Mouse (Mus musculus) lung, embryonic 14.5 days (tissue): Measurements from ENCODE around the gene Olfr315. TPM values are rescaled to one million over a fixed set of nuclear protein-coding genes. Genes with fewer than 3 reads are reported as not detected.
"Not testable (repeated sequence)": the region's sequence is repeated elsewhere in the genome, so short reads cannot be mapped to it uniquely, and the experiment has no call there.

Experiments
- ATAC-seq: fragments of 200-750 bp; cut with Nextera tagmentation; 2 replicates; pipeline ENCODE4 v1.8.0; 2017; ENCODE audit warnings: mild to moderate bottlenecking, moderate TSS enrichment, moderate library complexity; ENCODE audit not compliant: insufficient read depth
- DNase-seq: peaks from one replicate; pipeline ENCODE4 v3.0.0-alpha.2; 2015
- H3K27ac ChIP-seq: fragments of 300-500 bp; sonication (generic); 2 replicates; pipeline ENCODE4 v1.5.1; 2014; ENCODE audit warnings: low read depth, mild to moderate bottlenecking, moderate library complexity
- H3K27me3 ChIP-seq: fragments of 300-500 bp; sonication (generic); 2 replicates; pipeline ENCODE4 v1.6.1; 2014; ENCODE audit warnings: low read length, control low read depth; ENCODE audit not compliant: insufficient read depth
- H3K36me3 ChIP-seq: fragments of 300-500 bp; sonication (generic); 2 replicates; pipeline ENCODE4 v1.6.1; 2014; ENCODE audit warnings: control low read depth; ENCODE audit not compliant: insufficient read depth
- H3K4me1 ChIP-seq: fragments of 300-500 bp; sonication (generic); 2 replicates; pipeline ENCODE4 v1.6.1; 2014; ENCODE audit warnings: antibody characterized with exemption, control low read depth; ENCODE audit not compliant: insufficient read depth
- H3K4me2 ChIP-seq: fragments of 300-500 bp; sonication (generic); 2 replicates; pipeline ENCODE4 v1.6.1; 2014; ENCODE audit warnings: mild to moderate bottlenecking
- H3K4me3 ChIP-seq: fragments of 300-500 bp; sonication (generic); 2 replicates; pipeline ENCODE4 v1.5.1; 2014; ENCODE audit warnings: low read depth, low read length
- H3K9ac ChIP-seq: fragments of 300-500 bp; sonication (generic); 2 replicates; pipeline ENCODE4 v1.6.1; 2014
- H3K9me3 ChIP-seq: fragments of 300-500 bp; sonication (generic); 2 replicates; pipeline ENCODE4 v1.6.1; 2016; ENCODE audit warnings: low read depth, low read length, control low read depth
- CTCF ChIP-seq: IDR thresholded peaks from 2 replicates; pipeline ENCODE4 v1.5.1; 2016; ENCODE audit warnings: antibody characterized with exemption, low read depth
- WGBS: fragments of 180-500 bp; shearing (Covaris S2); extraction: QIAGEN DNeasy Blood & Tissue Kit; methylation state at CpG from one replicate; pipeline ENCODE4 v1.1.7; 2014; 5-methylcytosine and 5-hydroxymethylcytosine counted together
- polyA plus RNA-seq: library from polyadenylated mRNA; unstranded; fragments of >200 nt; fragmentation: Nextera tagmentation; extraction: Ambion mirVana; gene quantifications from 2 replicates; pipeline ENCODE4 v1.2.1, GENCODE M21; 2014

Gene Olfr315
- polyA plus RNA-seq, 1 experiment from 2014 or later = not detected

DNA sequence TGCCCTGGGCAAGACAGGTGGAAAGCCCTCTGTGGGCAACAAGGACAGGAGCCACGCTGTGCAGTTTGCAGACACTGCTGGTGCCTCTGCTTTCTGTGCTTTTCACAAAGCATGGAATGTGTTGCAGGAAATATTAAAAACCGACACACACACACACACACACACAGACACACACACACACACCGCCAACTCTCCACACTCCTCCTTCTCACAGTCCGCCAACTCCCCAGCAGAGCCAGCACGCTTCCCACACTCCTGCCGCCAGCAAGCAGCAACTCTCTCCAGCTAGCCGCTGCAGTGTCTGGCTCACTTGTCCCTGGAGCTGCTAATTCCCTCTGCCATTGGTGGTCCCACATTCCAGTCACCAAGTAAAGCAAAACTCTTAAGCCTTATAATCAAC, 23.9 kb downstream of the Olfr315 start:
- Histone ChIP-seq H3K4me1 (no peaks in the 10 kb centered on the region), H3K4me2 (no peak overlapping the region), H3K27ac (no peak overlapping the region), H3K9me3 (no peaks in the 10 kb centered on the region), H3K27me3 (no peaks in the 10 kb centered on the region), H3K9ac (no peak overlapping the region), H3K36me3 (no peaks in the 10 kb centered on the region), H3K4me3 (no peak overlapping the region)
- no peak for TF ChIP-seq CTCF
- 58% methylated on average over 7 of the region's 7 CpGs for WGBS
- ATAC-seq = no peak
- no peak for DNase-seq

DNA sequence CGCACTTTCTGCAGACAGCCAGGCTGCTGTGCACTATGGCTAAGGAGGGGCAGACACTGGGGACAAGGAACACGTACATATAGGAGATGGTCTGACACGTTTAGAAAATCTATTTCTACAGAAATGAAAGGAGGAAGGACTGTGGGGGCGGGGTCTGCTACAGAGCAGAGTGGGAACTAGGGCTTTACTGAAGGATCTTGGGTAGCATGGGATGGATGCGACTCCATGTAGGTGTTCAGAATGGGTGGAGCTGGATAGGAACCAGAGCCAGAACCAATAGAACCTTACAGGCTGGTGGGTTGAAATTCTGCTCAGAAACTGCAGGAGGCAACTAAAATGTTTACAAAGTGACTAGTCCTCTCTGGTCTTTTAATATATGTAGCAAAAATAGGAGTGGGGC, 26.8 kb downstream of the Olfr315 start:
- Histone ChIP-seq H3K27me3 (no peaks in the 10 kb centered on the region), H3K4me3 (no peak overlapping the region), H3K4me2 (no peak overlapping the region), H3K4me1 (no peaks in the 10 kb centered on the region), H3K9me3 (no peaks in the 10 kb centered on the region), H3K27ac (no peak overlapping the region), H3K36me3 (no peaks in the 10 kb centered on the region), H3K9ac (no peak overlapping the region)
- no peak for TF ChIP-seq CTCF
- 66% methylated on average over 5 of the region's 5 CpGs for WGBS
- ATAC-seq = no peak
- no peak for DNase-seq

DNA sequence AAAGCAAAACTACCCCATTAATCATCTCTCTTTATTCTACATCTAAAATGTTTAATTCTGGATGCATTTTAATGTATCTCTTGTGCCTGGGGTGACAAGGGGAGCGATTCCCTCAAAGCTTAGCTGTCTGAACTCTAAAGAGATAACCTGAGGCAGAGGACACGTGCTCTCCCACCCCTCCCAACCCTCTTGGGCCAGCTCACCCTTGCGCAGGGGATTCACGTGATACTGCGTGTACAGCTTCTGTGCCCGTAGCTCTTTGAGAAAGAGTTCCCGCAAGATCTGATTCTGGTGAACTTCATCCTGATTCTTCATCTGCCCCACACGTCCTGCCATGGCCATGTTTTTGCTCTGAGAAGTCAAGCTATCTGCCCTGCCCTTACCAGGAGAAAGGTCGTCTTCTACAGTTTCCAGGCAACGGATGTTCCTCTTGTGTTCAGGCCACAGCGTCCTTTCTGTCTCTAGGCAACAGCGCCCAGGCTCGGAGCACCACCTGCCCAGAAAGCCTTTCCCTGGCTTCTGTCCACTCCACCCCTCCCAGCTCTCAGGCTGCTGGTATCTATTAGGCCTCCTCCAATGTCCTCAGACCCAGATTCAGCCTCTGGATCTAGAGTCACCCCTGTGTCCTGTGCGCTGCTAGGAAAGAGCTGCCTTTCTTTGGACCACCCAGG, 28.7 kb downstream of the Olfr315 start, which contains the start of gene Fam183b:
Gene Fam183b, minus strand, starts transcription at position 403 of the 671 bp plus-strand sequence.
- Histone ChIP-seq H3K9ac (no peak within 1 kb of the TSS), H3K27ac (no peak within 1 kb of the TSS), H3K4me1 (no peaks in the 10 kb centered on the region), H3K4me3 (no peak within 1 kb of the TSS), H3K27me3 (no peaks in the 10 kb centered on the region), H3K4me2 (peak within 1 kb of the TSS; percentile 39), H3K36me3 (no peaks in the 10 kb centered on the region), H3K9me3 (no peaks in the 10 kb centered on the region)
- no peak for TF ChIP-seq CTCF
- DNase-seq = peak; percentile 37
- 15% methylated on average over 14 of the region's 14 CpGs for WGBS
- 0 out of 2 replicates have a peak, but pooled peaks have one; percentile 21 for ATAC-seq

DNA sequence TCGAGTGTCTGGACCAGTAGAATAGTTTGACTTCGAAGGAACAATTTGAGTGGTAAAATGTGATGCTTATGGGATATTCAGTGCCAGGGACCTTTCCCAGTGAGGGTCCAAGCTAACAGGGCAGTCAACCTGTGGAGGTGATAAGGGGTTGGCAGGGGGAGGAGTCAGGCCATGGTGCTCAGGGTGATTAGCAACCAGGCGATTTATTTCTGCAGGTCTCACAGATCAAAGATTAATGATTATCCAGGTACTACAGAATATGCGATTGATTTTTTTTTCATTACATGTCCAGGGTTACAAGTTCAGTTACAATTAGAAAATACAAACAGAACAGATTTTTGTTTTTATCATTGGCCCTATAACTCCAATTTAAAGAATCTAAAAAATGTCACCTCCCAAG, 30.9 kb downstream of the Olfr315 start:
- no peak for DNase-seq
- Histone ChIP-seq H3K4me3 (no peak overlapping the region), H3K9ac (no peak overlapping the region), H3K9me3 (no peaks in the 10 kb centered on the region), H3K4me2 (no peak overlapping the region), H3K27ac (no peak overlapping the region), H3K27me3 (no peaks in the 10 kb centered on the region), H3K4me1 (no peaks in the 10 kb centered on the region), H3K36me3 (no peaks in the 10 kb centered on the region)
- 45% methylated on average over 4 of the region's 4 CpGs for WGBS
- TF ChIP-seq CTCF = no peak
- no peak for ATAC-seq

DNA sequence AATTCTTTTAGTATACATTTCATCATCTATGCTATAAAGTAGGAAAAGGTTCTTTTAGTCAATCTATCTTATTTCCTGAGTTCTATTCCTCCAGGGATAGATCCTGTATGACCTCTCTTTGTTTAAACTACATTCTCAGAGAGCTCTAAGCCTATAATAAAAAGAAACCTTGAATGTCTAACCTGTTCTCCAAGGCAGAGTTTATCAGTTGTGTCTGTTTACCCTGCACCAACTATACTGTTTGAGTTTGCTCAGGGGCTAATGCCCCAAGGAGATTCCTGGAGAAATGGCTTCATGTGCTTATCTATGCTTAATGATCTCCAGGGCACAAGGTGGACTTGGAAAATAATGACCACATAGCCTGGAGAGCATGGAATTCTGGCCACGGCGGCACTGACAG, 31.4 kb downstream of the Olfr315 start:
- H3K9ac ChIP-seq = no peak overlapping the region
- no peak overlapping the region for H3K27ac ChIP-seq
- ATAC-seq (no peak), DNase-seq (no peak)
- no peak overlapping the region for H3K4me2 ChIP-seq
- no peaks in the 10 kb centered on the region for H3K9me3 ChIP-seq
- no peak for TF ChIP-seq CTCF
- no peaks in the 10 kb centered on the region for H3K36me3 ChIP-seq
- no peak overlapping the region for H3K4me3 ChIP-seq
- 27% methylated on average over 2 of the region's 2 CpGs for WGBS
- no peaks in the 10 kb centered on the region for H3K4me1 ChIP-seq
- H3K27me3 ChIP-seq = no peaks in the 10 kb centered on the region

- H3K36me3 ChIP-seq = no peaks in the 10 kb centered on the region
- no peak overlapping the region for H3K27ac ChIP-seq
- H3K4me2 ChIP-seq = no peak overlapping the region
- H3K4me3 ChIP-seq = no peak overlapping the region
- H3K9me3 ChIP-seq = no peaks in the 10 kb centered on the region
- H3K9ac ChIP-seq = no peak overlapping the region
- DNase-seq (no peak), ATAC-seq (no peak)
- no peaks in the 10 kb centered on the region for H3K4me1 ChIP-seq
- peak; percentile 35 for TF ChIP-seq CTCF
- WGBS = 6% methylated on average over 1 of the region's 1 CpGs
- H3K27me3 ChIP-seq = no peaks in the 10 kb centered on the region
Measured at GRCm38 (mm10) chr11:58812001-58812400, 39.0 kb downstream of the Olfr315 start.

DNA sequence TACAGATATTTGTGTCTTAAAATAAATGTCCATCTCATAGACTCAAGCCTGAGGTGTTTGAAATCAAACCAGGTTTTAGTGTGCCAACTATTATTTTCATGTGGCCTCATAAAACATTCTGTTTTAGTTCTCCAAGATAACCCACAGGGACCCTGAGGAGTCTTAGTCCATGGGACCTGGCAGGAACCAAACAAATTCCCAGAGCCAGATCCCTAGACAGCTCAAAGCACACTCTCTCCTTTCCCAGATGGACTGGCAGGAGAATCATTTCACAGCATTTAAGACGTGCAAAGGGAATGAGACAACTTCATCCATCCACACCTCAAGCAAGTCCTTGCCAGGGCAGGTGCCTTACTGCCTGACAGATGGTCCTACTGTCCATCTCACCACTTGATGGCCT, 41.7 kb downstream of the Olfr315 start, which contains the start of gene Olfr313:
Gene Olfr313, plus strand, starts transcription at position 301 of the 400 bp plus-strand sequence.
- H3K4me3 ChIP-seq, H3K27me3 ChIP-seq, ATAC-seq, H3K27ac ChIP-seq, DNase-seq, H3K4me1 ChIP-seq, H3K9me3 ChIP-seq, H3K36me3 ChIP-seq, H3K9ac ChIP-seq, H3K4me2 ChIP-seq: not testable (repeated sequence)
- WGBS = 44% methylated on average over 1 of the region's 1 CpGs
